Mouse (Mus musculus) megakaryocyte, embryonic 14.5 days (primary cell): Measurements from ENCODE around the gene Gm3239.
"Not testable (repeated sequence)": the region's sequence is repeated elsewhere in the genome, so short reads cannot be mapped to it uniquely, and the experiment has no call there.

Source experiments
- FLI1 ChIP-seq: IDR thresholded peaks from 2 replicates; pipeline ENCODE4 v1.6.1; 2012; ENCODE audit warnings: low read length, inconsistent platforms, mixed read lengths
- GATA1 ChIP-seq: IDR thresholded peaks from 3 replicates; pipeline ENCODE4 v1.6.1; 2012; ENCODE audit warnings: mixed read lengths, low read length, inconsistent platforms, borderline replicate concordance

- TF ChIP-seq FLI1, GATA1: not testable (repeated sequence)
Observed at GRCm38 (mm10) chr14:4649309-4649708, 14.7 kb upstream of the Gm3239 start.
